Mouse (Mus musculus) fibroblast of lung, adult 2 months (primary cell): Measurements from ENCODE around the gene Ciao2b.
A peak's percentile ranks its signal among the peaks of the same experiment; 100 is the strongest.

Source experiments
- DNase-seq: peaks from one replicate; pipeline ENCODE4 v3.0.0-alpha.2; 2011; ENCODE audit warnings: low read depth

Ciao2b gene

GRCm38 (mm10) chr8:104620765-104621164 is 21.0 kb downstream of the Ciao2b start:
- DNase-seq, result no peak

DNA sequence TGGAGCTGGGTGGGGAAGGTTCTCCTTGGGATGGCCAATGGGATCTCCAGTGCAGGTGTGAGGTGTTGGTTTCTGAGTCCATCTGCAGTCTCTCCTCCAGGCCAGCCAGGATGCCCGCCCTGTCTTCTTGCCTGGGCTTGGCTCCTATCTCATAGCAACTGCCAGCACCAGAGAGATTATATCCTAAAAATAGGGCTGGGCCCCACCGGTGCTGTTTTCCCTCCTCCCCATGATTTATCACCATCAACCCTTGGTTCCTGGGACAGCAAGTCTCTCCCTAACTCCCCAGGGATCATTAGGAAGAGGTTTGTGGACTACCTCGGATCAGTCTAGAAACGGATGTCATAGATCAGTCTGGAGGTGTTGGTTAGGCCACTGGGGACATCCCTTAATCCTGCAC is 28.6 kb downstream of the Ciao2b start:
- no peak for DNase-seq

DNA sequence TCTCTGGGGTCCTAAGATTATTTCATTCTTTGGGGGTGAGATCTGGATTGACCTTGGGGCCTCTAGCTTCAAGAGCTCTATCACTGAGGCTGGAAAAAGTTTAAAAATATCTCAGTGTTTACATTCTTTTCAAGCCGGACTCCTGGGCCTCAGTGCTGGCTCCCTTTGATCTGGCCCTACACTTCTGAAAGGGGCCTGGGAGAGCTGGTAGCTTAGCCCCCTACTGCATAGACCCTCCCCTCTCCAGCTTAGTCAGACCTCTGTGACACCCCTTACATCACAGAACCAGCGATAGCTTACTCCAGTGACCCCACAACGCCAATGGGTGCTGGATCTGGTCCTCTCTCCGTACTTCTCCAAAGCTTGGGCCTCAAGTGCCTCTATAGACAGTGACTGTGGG is 30.2 kb downstream of the Ciao2b start:
- no peak for DNase-seq

DNA sequence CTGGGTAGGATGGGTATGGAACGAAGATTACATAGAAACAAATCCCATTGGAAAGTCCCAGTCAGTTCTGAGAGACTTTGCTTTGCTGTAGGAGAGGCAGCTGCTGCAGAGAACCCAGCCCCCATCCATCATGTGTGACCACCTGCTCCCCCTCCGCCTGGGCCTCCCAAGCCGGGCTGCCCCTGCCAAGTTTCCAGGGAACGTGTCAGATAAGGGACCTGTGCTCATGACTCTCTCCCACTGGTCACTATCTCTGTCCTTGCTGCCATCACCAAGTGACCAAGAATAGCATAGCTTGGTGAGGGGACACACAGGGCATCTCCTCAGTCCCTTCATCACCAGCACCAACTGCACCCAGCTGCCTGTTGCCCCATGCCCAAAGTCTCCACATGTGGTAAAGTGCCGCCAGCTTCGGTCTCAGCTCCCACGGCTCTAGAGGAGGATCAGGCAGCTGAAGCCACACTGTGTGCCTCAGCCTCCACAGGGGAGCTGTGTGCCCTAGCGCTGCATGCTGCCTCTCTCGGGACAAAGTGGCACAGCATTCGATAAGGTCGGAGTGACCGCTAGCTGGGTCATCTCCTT is 31.5 kb downstream of the Ciao2b start:
- no peak for DNase-seq

GRCm38 (mm10) chr8:104609222-104609621 is 32.5 kb downstream of the Ciao2b start:
- no peak for DNase-seq

DNA sequence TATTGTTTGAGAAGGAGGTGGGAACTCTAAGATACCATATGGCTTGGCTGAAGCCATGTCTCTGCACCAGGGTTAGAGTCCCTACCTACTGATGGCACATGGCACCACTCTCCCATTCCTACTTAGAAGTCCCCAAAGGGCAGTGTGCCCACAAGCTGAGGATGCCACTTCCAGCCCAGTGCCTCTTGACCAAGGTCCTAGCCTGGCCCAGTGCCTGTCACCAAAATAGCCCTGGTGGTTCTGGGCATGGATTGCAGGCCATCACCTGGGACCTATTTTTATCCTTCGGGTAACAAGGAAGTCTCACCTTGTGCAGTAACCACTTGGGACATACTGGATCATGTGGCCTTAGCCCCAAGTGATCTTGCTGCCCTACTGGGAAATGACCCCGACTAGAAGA is 33.8 kb downstream of the Ciao2b start:
- DNase-seq, result no peak

GRCm38 (mm10) chr8:104606329-104606728 is 35.4 kb downstream of the Ciao2b start:
- DNase-seq, result no peak

- no peak for DNase-seq
These were observed 38.5 kb downstream of the Ciao2b start for GRCm38 (mm10) chr8:104603245-104603593.

DNA sequence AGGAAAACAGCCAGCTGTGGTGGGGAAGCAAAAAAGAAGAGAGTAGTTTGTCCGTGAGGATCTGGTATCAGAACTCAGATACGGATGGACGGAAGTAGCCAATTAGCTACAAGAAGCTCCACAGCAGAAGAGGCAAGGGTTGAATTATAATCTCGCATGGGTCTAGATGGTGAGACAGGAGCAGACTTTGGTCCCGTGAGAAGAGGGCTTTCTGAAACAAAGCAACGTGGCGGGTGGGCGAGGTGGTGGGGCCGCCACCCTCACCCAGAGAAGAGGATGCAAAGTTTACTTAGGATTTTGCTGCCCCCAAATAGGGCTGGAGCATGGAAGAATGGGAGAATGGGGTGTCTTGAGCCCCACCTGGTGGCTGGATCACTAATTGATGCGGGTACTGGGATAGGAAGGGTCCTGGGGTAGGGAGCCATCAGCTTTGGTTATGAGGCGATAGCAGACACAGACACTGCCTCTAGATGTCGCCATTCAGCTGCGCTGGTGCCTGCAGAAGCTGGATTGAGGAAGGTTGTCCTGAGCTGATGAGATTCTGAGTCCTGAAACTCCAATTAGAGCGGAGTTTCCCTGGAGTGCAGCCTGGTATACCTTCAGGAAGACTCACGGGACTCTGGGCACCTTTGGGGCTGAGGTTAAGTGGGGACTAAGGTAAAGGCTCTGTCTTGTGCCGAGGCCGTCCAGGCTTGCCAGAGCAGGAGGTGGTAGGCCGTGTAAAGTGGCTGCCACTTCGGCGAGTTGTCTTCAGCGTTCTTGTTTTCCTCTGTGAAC is 39.1 kb downstream of the Ciao2b start:
- peak; percentile 71 for DNase-seq

GRCm38 (mm10) chr8:104601941-104602371 is 39.8 kb downstream of the Ciao2b start:
- DNase-seq, result no peak

DNA sequence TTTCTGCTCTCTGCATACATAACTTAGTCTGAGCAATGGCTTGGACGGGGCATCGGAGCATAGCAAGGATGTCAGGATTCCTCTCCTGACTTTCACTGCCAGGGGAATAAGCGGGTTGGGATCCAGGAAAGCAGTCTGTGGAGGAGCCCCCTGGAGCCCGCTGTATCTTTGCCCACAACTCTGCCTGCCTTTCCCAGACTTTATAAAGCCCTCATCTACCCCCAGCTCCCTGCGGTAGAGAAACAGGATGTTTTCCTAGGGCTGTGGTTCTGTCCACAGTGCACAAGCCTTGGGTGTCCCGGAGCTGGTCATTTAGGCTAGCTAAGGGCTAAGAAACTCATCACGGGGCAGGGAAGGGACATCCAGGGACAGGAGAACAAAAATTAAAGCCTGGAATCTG is 40.4 kb downstream of the Ciao2b start:
- no peak for DNase-seq

- DNase-seq, result no peak
These were observed 43.3 kb downstream of the Ciao2b start for GRCm38 (mm10) chr8:104598496-104598895.

GRCm38 (mm10) chr8:104597656-104598055 is 44.1 kb downstream of the Ciao2b start:
- DNase-seq, result no peak

DNA sequence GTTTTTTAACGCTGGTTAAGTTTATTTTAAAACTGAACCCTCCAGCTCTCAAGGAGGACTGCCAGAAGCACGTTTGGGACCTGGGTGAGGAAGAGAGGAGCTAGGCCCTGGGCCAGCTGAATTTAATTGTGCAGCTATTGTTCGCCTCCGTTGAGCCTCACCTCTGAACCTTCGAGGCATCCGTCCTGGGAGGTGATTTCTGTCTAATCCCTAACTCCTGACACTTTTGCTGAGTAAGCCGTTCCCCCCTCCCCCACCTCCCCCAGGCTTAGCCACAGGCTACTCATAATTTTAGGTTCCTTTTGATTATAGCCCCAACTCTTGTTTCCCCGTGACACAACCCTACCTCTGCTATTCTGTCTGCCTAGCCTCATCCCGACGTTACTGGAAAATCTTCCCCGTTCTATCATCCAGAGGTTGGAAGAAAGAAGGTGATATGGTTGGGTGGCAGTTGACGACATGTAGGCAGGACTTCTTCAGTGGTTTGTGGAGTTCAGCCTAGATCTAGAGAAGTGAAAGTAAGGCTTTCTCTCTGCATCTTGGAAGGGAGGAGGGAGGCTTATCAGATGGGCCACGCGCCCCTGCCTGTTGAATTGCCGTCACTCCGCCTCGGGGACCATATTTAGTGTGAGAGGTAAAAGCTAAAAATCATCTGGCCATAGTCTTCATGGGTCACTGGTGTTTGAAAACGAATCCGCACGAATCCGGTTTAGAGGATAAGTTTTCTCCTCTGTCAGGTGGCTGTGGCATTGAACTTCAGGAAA is 45.8 kb downstream of the Ciao2b start:
- no peak for DNase-seq

- no peak for DNase-seq
These were observed 47.0 kb downstream of the Ciao2b start for GRCm38 (mm10) chr8:104594611-104595362.

- no peak for DNase-seq
These were observed 48.0 kb downstream of the Ciao2b start for GRCm38 (mm10) chr8:104593536-104594325.

DNA sequence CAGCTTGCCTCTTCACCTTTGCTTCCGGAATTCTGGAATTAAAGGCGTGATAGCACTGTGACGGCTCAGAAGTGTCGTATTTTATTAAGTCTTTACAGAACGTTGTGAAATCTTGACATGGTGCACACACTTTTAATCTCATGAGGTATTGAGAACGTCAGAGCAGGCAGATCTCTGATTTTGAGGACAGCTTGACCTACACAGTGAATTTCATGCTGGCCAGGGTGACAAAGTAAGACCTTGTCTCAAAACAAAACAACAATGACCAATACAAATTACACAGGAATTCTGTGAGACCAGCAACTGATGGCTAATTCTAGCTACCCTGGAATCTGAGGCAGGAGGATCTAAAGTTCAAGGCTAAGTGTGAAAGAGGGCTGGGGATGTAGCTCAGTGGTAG is 49.2 kb downstream of the Ciao2b start:
- DNase-seq, result no peak

DNA sequence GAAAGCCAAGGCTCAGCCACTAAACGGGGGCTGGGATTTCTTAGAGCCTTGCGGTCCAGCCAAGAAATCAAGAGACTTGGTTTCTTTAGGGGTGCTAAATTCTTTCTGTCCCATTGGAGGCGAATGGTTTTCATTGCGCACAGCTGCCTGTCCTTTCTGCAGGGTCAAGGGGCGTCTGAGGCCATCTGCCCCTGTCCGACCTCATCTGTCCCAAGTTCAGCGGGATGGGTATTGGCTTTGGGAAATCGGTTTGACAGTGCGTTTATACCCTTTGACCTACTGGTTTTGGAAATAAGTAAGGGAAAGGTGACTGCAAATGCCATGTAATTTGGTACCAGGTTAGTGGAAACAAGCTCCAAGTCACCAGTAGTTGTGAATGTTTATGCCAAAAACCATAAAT is 49.9 kb downstream of the Ciao2b start:
- no peak for DNase-seq

GRCm38 (mm10) chr8:104591133-104591834 is 50.5 kb downstream of the Ciao2b start, which contains the start of gene Pdp2:
Gene Pdp2 (plus strand): TSS chr8:104591451.
- peak; percentile 71 for DNase-seq

GRCm38 (mm10) chr8:104590284-104590683 is 51.5 kb downstream of the Ciao2b start:
- DNase-seq, result no peak
